Mouse (Mus musculus) gastrocnemius, postnatal 4 days (tissue): ENCODE data around the gene Tbc1d16. TPM values are rescaled to one million over a fixed set of nuclear protein-coding genes. Genes with fewer than 3 reads are reported as not detected.

Experiments used
- microRNA-seq: library from miRNA; unstranded; fragments of <30 nt; microRNA quantifications from one replicate; pipeline ENCODE4 v1.2.0, GENCODE M21; 2021
- total RNA-seq, 2 experiments: library from RNA; stranded (reverse); gene quantifications; 2 replicates each; pipeline ENCODE4 v1.2.3; 2021

Gene Tbc1d16
- total RNA-seq, 2 experiments from 2014 or later: 23.3 to 23.6 TPM

Small RNAs within 50 kb of the gene (microRNA-seq; reads per million reads assigned to microRNA genes)
- gene Mir6934: 0.85 reads per million

Other genes starting within 250 kb of the Tbc1d16 start
- gene Enpp7, start 240.3 kb downstream of the Tbc1d16 start, total RNA-seq: not detected
- 1 to 10 TPM; 5.4 to 5.6 TPM for gene Cbx2, start 205.5 kb downstream of the Tbc1d16 start, total RNA-seq
- 1 to 10 TPM; 4.6 to 5.3 TPM for gene Cbx8, start 187.5 kb downstream of the Tbc1d16 start, total RNA-seq
- gene Cbx4, start 142.3 kb downstream of the Tbc1d16 start, total RNA-seq: 10 to 100 TPM; 10.4 to 10.7 TPM
- under 1 TPM; 0.12 to 0.16 TPM for gene Ccdc40, start 73 bp upstream of the Tbc1d16 start, total RNA-seq
- gene Gaa, start 39.4 kb upstream of the Tbc1d16 start, total RNA-seq: 10 to 100 TPM; 59.2 to 69.4 TPM
- 100 to 1,000 TPM; 106 to 113 TPM for gene Eif4a3, start 71.6 kb upstream of the Tbc1d16 start, total RNA-seq
- gene Card14, start 79.3 kb upstream of the Tbc1d16 start, total RNA-seq: under 1 TPM; 0.73 to 0.93 TPM
- gene Sgsh, start 127.0 kb upstream of the Tbc1d16 start, total RNA-seq: 1 to 10 TPM; 5.9 to 6.5 TPM
- gene Slc26a11, start 127.1 kb upstream of the Tbc1d16 start, total RNA-seq: 1 to 10 TPM; 5.3 TPM
- gene Rnf213, start 164.6 kb upstream of the Tbc1d16 start, total RNA-seq: 10 to 100 TPM in 1 of 2 experiments, 1 to 10 TPM in 1; 9.2 to 10.9 TPM